Mouse (Mus musculus): ENCODE results near the gene Pfn3.

Pfn3 gene

DNA sequence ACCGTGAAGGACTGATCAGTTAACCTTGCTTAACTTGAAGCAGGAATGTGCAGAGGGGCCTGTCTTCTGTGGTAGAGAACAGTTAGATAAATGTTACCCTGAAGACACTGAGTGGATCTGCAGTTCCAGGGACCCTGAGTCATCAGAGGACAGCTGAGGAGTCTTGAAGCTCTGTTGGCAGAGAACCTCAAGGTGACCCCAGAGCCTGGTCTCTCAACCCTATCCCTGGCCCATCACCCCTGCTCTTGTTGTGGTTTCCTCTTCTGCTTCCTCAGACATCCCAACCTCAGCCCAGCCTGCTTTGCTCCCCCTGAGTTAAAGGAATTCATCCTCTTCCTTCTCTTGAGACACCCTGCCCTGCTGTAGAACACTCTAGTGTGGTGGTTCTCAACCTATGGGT is 16.9 kb downstream of the Pfn3 start, which contains the start of gene Slc34a1:
Gene Slc34a1, plus strand, starts transcription at position 100 of the 400 bp plus-strand sequence.
- no peak for DNase-seq (ENCODE audit: low read depth, low spot score)

- DNase-seq (ENCODE audit: low read depth, low spot score) = no peak
Observed at GRCm38 (mm10) chr13:55392933-55393332, 22.1 kb downstream of the Pfn3 start.

DNA sequence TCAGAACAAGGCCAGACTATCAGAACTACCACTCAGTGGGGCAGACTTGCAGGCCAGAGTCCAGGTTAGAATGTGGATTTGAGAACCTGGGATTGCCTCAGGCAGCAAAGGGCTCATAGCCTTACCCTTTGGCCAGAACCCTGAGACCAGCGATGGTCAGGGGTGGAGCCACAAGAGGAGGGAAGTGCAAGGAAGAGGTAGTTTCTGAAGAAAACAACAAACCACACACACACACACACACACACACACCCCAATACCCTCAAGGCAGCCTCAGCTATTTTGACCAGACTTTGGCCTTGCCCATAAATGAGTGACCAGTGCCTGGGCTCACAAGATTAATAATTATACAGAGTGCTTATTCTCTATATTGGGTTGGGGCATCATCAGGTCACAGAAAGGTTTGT is 23.4 kb downstream of the Pfn3 start:
- no peak for DNase-seq (ENCODE audit: low read depth, low spot score)

- DNase-seq (ENCODE audit: low read depth, low spot score) = no peak
Observed at GRCm38 (mm10) chr13:55390644-55391043, 24.4 kb downstream of the Pfn3 start.

GRCm38 (mm10) chr13:55381790-55382189 is 33.2 kb downstream of the Pfn3 start:
- DNase-seq (ENCODE audit: low read depth, low spot score) = no peak

- DNase-seq (ENCODE audit: low read depth, low spot score) = no peak
Observed at GRCm38 (mm10) chr13:55378907-55379580, 36.0 kb downstream of the Pfn3 start.

GRCm38 (mm10) chr13:55375877-55376276 is 39.2 kb downstream of the Pfn3 start:
- no peak for DNase-seq (ENCODE audit: low read depth, low spot score)

DNA sequence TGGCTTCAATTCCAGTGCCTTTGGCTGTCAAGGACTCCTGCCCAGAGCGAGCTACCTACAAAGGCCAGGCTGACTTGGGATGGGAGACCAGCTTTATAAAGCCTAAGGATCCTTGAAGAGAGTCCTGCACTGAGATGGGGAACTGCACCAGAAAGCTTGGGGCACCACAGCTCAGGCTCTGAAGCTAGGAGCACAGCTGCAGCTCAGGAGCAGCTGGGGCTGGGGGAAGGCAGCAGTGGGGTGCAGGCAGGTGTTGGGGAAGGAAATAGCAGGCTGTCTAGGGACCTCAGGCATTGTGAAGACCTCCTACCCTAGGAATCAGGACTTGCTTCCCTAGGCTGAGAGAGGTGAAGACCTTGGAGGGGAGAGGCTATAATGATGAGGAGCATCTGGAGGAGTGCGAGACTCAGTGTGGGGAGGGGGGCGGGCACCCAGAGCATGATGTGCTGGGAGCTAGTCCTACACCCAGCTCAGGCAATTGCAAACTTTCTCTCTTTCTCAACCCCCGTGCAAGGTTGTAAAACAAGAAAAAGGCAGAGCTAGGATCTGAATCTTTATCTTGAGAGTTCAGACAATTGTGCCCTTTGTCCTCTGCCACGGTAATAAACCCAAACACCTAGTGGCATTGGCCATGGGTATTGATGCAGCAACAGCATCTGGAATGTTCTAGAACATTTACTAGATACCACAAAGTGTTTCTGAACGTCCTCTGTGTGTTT is 40.7 kb downstream of the Pfn3 start:
- DNase-seq (ENCODE audit: low read depth, low spot score) = no peak

DNA sequence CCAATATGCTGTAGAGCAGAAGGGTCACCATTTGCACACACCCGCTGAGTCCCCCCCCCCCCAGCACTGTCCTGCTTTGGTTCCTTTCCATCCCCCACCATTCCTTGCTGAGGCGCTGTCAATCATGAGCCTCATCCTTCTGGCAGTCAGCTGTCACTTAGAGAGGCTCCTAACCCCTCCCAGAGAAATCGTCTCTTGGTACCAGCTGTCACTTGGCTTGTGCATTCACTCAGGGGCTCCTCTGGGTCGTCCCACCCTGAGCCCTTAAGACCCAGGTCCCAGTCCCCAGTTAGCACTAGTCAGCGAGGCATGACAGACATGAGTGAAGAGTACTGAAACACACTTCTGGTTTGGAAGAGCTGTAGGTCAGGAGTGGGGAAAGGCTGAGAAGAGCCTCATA is 43.3 kb downstream of the Pfn3 start:
- no peak for DNase-seq (ENCODE audit: low read depth, low spot score)

- no peak for DNase-seq (ENCODE audit: low read depth, low spot score)
Observed at GRCm38 (mm10) chr13:55371007-55371681, 43.9 kb downstream of the Pfn3 start.

DNA sequence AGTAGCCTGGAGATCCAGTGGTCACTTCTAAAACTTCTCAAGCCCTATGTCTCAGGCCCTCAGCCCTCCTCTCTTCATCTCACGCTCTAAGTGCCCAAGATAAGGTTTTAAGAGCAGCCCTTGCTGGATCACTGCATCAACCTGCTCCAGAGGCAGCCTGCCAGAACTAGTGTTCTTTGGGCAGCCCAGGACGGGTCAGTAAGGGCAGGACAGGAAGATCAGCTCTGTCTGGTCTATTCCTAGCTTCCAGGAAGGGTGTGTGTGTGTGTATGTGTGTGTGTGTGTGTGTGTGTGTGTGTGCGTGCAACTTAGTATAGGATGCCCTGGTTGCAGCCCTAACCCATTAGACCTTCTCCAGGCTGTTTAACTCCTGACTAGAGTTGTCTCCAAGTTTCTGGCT is 44.8 kb downstream of the Pfn3 start:
- DNase-seq (ENCODE audit: low read depth, low spot score) = no peak

GRCm38 (mm10) chr13:55369531-55370114 is 45.4 kb downstream of the Pfn3 start, which contains the start of gene Rgs14:
Gene Rgs14 (plus strand): TSS chr13:55369732.
- no peak for DNase-seq (ENCODE audit: low read depth, low spot score)

DNA sequence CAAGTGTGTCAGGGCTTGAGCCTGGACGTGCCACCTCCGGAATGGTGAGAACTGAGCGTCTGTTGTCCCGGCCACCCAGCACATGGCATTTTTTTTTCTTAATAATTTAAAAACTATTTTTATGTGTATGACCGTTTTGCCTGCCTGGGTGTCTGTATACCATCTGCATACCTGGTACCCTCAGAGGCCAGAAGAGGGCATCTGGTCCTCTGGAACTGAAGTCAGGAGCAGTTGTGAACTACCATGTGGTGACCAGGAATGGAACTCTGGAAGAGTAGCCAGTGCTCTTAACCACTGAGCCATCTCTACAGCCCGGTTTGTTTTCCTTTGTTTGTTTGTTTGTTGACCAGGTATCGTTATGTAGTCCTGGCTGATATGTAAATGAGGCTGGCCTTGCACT is 46.6 kb downstream of the Pfn3 start:
- DNase-seq (ENCODE audit: low read depth, low spot score) = no peak

All from brain, embryonic 18.5 days (tissue).